Mouse (Mus musculus): Measurements from ENCODE around the gene Arhgap15. TPM values are rescaled to one million over a fixed set of nuclear protein-coding genes. Genes with fewer than 3 reads are reported as not detected.

The Arhgap15 gene
- polyA plus RNA-seq, 1 experiment, result 9.5 TPM

DNA sequence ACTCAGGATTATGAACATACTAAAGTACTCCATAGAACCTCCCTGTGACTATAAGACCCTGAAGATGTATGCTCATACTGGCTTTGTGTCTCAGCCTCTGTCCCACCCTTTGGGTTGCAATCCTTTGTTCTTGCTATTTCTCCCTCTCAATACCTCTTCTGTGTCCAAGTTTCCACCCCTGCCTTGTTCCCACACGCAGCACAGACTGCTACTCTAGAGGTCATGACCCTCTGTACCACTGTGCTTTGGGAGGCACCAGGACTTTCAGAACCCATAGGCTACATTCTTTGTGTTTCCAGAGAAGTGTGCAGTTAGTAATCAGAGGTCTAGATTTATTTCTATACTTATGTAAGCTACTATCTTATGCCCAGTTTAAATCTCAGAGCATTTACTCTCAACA lies 648.6 kb downstream of the Arhgap15 start:
- H3K27ac ChIP-seq (ENCODE audit: control insufficient read depth, insufficient read depth, low read length), result no peak overlapping the region
- 88% methylated on average over 1 of the region's 1 CpGs for WGBS
- H3K27me3 ChIP-seq (ENCODE audit: control insufficient read depth, insufficient read depth, low read length), result no peaks in the 10 kb centered on the region
- no peaks in the 10 kb centered on the region for H3K4me1 ChIP-seq (replicated peaks; ENCODE audit: control insufficient read depth, insufficient read depth, low read length)
- TF ChIP-seq CTCF (IDR thresholded peaks at IDR 0.05; ENCODE audit: borderline replicate concordance, control insufficient read depth, extremely low read depth, insufficient read depth, low read length, poor library complexity), result no peak
- no peak for TF ChIP-seq POLR2A (IDR thresholded peaks at IDR 0.05; ENCODE audit: control insufficient read depth, extremely low read depth, insufficient read depth, low read length, poor library complexity)
- H3K36me3 ChIP-seq (ENCODE audit: control insufficient read depth, insufficient read depth, low read length), result no peaks in the 10 kb centered on the region
- H3K4me3 ChIP-seq (ENCODE audit: control insufficient read depth, insufficient read depth, low read length), result no peak overlapping the region
- DNase-seq, result no peak

DNA sequence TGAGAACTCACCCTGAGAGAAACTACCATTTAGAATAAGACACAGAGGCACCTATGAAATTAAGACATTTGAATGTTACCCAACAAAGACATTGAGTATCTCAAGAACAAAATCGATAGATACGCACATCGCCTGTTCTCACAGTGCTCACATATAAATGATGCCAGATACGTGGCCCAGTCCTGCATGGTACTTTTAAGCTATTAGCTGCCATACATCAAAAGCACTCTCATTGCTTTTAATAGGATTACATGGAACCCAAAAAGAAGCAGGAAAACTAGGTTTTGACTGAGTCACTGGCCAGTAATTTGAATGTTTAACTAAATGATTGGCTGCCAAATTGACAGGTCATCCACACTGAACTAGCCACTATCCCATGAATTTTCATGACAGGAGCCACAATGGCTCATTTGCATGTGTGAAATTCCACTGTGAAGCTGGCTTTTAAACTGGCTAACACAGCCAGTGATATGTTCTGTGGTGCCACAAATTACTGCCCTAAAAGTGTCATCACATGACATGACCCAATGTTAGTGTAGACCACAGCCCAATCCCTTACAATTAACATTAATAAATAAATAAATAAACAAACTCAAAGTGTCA lies 649.2 kb downstream of the Arhgap15 start:
- DNase-seq, result no peak
- 98% methylated on average over 4 of the region's 4 CpGs for WGBS

DNA sequence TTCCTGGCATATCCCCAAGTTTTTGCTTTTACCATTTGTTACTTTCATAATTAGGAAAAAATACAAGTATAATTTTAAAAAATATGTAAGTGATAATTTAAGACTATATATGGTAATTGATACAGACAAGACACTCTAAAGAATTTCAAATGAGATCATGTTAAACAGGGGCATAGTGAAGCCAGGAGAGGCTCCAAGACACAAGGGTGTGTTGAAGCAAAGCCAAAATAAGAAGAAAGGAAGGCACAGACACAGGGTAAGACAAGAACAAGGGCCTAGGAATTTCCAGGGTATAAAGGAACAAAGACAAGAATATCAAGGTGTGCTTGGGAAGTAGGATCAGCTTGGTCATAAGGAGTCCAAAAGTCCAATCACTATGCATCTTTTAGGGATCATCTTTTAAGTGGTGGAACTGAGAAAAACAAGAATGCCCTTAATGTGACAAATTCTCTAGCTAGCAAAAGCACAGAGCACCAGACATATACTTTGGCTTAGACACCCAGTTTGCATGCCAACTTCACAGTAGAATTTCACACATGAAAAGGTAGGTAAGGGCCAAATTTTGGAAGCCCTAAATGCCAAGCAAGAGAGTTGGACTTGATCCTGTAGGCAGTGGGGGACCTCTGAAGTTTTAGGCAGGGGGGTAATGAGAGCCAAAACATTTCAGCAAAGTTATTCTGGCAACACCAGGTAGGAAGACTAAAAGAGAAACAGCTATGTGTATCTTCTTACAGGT lies 650.7 kb downstream of the Arhgap15 start:
- no peak for DNase-seq
- H3K27me3 ChIP-seq (ENCODE audit: control insufficient read depth, insufficient read depth, low read length), result no peaks in the 10 kb centered on the region
- TF ChIP-seq POLR2A (IDR thresholded peaks at IDR 0.05; ENCODE audit: control insufficient read depth, extremely low read depth, insufficient read depth, low read length, poor library complexity), result no peak
- TF ChIP-seq CTCF (IDR thresholded peaks at IDR 0.05; ENCODE audit: borderline replicate concordance, control insufficient read depth, extremely low read depth, insufficient read depth, low read length, poor library complexity), result no peak
- H3K36me3 ChIP-seq (ENCODE audit: control insufficient read depth, insufficient read depth, low read length), result no peaks in the 10 kb centered on the region
- no peaks in the 10 kb centered on the region for H3K4me1 ChIP-seq (replicated peaks; ENCODE audit: control insufficient read depth, insufficient read depth, low read length)
- H3K27ac ChIP-seq (ENCODE audit: control insufficient read depth, insufficient read depth, low read length), result no peak overlapping the region
- H3K4me3 ChIP-seq (ENCODE audit: control insufficient read depth, insufficient read depth, low read length), result no peak overlapping the region

More for the DNA sequence above, 649.2 kb downstream of the Arhgap15 start:
- no peak for TF ChIP-seq CTCF (IDR thresholded peaks at IDR 0.05; ENCODE audit: borderline replicate concordance, control insufficient read depth, extremely low read depth, insufficient read depth, low read length, poor library complexity)
- TF ChIP-seq POLR2A (IDR thresholded peaks at IDR 0.05; ENCODE audit: control insufficient read depth, extremely low read depth, insufficient read depth, low read length, poor library complexity), result no peak
- H3K4me1 ChIP-seq (replicated peaks; ENCODE audit: control insufficient read depth, insufficient read depth, low read length), result no peaks in the 10 kb centered on the region
- no peaks in the 10 kb centered on the region for H3K27me3 ChIP-seq (ENCODE audit: control insufficient read depth, insufficient read depth, low read length)
- no peak overlapping the region for H3K27ac ChIP-seq (ENCODE audit: control insufficient read depth, insufficient read depth, low read length)
- H3K36me3 ChIP-seq (ENCODE audit: control insufficient read depth, insufficient read depth, low read length), result no peaks in the 10 kb centered on the region
- H3K4me3 ChIP-seq (ENCODE audit: control insufficient read depth, insufficient read depth, low read length), result no peak overlapping the region

DNA sequence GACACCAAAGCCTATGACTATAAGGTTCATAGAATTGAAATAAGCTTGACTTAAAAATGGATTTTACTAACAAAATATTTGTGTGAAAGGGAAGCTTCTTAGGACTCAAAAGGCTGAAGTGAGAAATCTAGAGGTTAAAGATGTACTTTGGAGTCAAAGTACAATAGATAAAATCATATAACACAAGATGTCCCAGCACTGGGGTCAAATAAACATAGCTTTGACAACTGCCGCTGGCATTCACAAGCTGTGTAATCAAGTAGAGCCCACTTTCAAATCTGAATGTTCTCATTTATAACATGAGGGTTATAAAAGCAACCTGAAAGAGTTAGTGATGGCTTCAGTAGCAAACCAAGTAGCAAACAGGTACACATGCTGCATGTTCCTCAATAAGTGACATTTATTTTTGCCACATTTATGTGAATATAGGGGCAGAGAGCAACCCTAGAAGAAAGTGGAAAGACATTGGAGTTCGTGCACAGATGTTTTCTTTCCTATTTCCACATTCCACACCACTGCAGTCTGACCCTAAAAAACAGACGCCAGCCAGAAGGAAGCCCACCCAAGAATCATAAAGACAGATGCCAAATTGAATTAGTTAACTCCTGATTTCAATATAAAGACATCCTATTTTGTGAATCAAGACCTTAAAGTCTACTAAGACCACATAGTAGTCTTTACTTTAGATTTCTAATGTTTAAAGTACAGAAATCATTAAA lies 653.2 kb downstream of the Arhgap15 start:
- H3K36me3 ChIP-seq (ENCODE audit: control insufficient read depth, insufficient read depth, low read length), result no peaks in the 10 kb centered on the region
- H3K4me1 ChIP-seq (replicated peaks; ENCODE audit: control insufficient read depth, insufficient read depth, low read length), result no peaks in the 10 kb centered on the region
- no peak for TF ChIP-seq CTCF (IDR thresholded peaks at IDR 0.05; ENCODE audit: borderline replicate concordance, control insufficient read depth, extremely low read depth, insufficient read depth, low read length, poor library complexity)
- TF ChIP-seq POLR2A (IDR thresholded peaks at IDR 0.05; ENCODE audit: control insufficient read depth, extremely low read depth, insufficient read depth, low read length, poor library complexity), result no peak
- no peak overlapping the region for H3K27ac ChIP-seq (ENCODE audit: control insufficient read depth, insufficient read depth, low read length)
- no peak overlapping the region for H3K4me3 ChIP-seq (ENCODE audit: control insufficient read depth, insufficient read depth, low read length)
- H3K27me3 ChIP-seq (ENCODE audit: control insufficient read depth, insufficient read depth, low read length), result no peaks in the 10 kb centered on the region
- 91% methylated on average over 3 of the region's 3 CpGs for WGBS
- DNase-seq, result no peak

DNA sequence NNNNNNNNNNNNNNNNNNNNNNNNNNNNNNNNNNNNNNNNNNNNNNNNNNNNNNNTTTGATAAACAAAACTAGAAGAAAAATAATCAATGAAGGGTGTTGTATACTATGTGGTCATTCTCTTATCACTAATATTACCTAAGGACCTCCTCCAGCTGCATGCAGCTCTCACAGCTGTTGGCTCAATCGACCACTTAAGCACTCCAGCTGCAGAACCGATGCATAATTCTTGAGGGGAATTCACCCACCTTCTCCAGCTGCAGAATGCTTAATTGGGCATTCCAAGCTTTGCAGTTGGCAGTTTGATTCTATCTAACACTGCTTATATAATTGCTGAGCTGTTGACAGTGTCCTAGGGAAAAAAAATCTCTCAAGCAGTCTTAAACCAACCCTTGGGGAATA lies 663.0 kb downstream of the Arhgap15 start:
- DNase-seq, result no peak
- H3K27ac ChIP-seq (ENCODE audit: control insufficient read depth, insufficient read depth, low read length), result no peak overlapping the region
- TF ChIP-seq CTCF (IDR thresholded peaks at IDR 0.05; ENCODE audit: borderline replicate concordance, control insufficient read depth, extremely low read depth, insufficient read depth, low read length, poor library complexity), result no peak
- no peak for TF ChIP-seq POLR2A (IDR thresholded peaks at IDR 0.05; ENCODE audit: control insufficient read depth, extremely low read depth, insufficient read depth, low read length, poor library complexity)
- no peaks in the 10 kb centered on the region for H3K36me3 ChIP-seq (ENCODE audit: control insufficient read depth, insufficient read depth, low read length)
- H3K4me3 ChIP-seq (ENCODE audit: control insufficient read depth, insufficient read depth, low read length), result no peak overlapping the region
- WGBS, result 95% methylated on average over 2 of the region's 2 CpGs
- H3K27me3 ChIP-seq (ENCODE audit: control insufficient read depth, insufficient read depth, low read length), result no peaks in the 10 kb centered on the region
- H3K4me1 ChIP-seq (replicated peaks; ENCODE audit: control insufficient read depth, insufficient read depth, low read length), result no peaks in the 10 kb centered on the region

DNA sequence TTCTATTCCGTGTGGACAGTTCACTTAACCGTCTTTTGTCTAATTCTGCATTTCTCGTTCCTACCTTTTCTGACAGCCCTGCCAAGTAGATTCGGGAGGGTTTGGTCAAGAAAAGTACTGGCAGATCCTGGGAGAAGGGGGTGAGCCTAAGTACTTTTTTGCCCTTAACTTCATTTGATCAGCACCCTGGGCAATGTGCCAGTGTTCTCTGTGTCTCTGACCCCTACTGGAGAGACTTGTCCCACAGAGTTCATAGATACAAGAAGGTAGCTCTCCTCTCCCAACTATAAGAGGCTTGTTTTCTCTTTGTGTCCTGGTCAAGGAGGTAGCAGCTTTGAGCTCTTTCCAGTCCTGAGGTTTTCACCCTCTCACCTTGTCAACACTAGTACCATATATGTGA lies 667.7 kb downstream of the Arhgap15 start:
- no peak for DNase-seq
- no peaks in the 10 kb centered on the region for H3K36me3 ChIP-seq (ENCODE audit: control insufficient read depth, insufficient read depth, low read length)
- TF ChIP-seq POLR2A (IDR thresholded peaks at IDR 0.05; ENCODE audit: control insufficient read depth, extremely low read depth, insufficient read depth, low read length, poor library complexity), result no peak
- TF ChIP-seq CTCF (IDR thresholded peaks at IDR 0.05; ENCODE audit: borderline replicate concordance, control insufficient read depth, extremely low read depth, insufficient read depth, low read length, poor library complexity), result no peak
- 96% methylated on average over 4 of the region's 4 CpGs for WGBS
- no peak overlapping the region for H3K27ac ChIP-seq (ENCODE audit: control insufficient read depth, insufficient read depth, low read length)
- no peaks in the 10 kb centered on the region for H3K4me1 ChIP-seq (replicated peaks; ENCODE audit: control insufficient read depth, insufficient read depth, low read length)
- H3K27me3 ChIP-seq (ENCODE audit: control insufficient read depth, insufficient read depth, low read length), result no peaks in the 10 kb centered on the region
- no peak overlapping the region for H3K4me3 ChIP-seq (ENCODE audit: control insufficient read depth, insufficient read depth, low read length)
